Mouse (Mus musculus): ENCODE measurements around the gene Ndufaf1.

GRCm38 (mm10) chr2:119703171-119703570, 40.5 kb upstream of the Ndufaf1 start:
- no peak for TF ChIP-seq CTCF (IDR thresholded peaks at IDR 0.05; ENCODE audit: low read depth, low read length)
- TF ChIP-seq GATA1 (IDR thresholded peaks at IDR 0.05; ENCODE audit: borderline replicate concordance, low read length): no peak
- TF ChIP-seq TAL1 (conservative IDR thresholded peaks at IDR 0.05; ENCODE audit: low read depth, low read length): no peak
